Mouse (Mus musculus): ENCODE results near the gene Cdca8.

DNA sequence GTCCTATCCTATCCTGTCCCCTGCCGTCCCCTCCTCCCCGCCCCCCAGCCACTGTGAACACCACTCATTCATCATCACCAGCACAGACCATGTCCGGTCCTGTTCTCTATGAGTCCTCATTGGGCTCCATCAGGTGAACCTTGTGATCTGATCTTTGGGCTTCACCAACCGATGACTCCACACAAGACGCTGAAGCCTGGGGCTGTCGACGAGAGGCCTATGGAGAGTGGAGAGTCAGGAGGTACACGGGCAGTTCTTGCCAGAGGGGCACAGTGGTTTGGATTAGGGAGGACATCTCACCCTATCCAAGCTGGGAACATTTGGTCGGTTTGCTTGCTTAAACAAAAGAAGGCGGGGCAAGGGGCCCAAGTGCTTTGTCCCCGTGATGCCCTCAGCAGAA is 31.1 kb upstream of the Cdca8 start:
- TF ChIP-seq CTCF (IDR thresholded peaks at IDR 0.05; ENCODE audit: low read depth), result no peak
- no peak for TF ChIP-seq EP300 (IDR thresholded peaks at IDR 0.05; ENCODE audit: low read depth)

Data from heart, postnatal 0 days (tissue).